Mouse (Mus musculus): ENCODE results near the gene Ppa1.

The Ppa1 gene

DNA sequence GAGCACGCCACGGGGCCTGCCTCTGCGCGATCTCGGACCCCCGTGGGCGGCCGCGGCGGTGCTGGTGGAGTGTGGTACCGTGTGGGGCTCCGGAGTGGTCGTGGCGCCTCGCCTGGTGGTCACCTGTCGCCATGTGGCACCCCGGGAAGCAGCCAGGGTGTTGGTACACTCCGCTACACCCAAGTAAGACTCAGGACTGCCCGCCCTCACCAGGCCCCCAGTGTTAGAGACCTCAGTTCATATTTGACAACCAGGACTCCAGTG is 48.1 kb downstream of the Ppa1 start:
- no peak for DNase-seq

DNA sequence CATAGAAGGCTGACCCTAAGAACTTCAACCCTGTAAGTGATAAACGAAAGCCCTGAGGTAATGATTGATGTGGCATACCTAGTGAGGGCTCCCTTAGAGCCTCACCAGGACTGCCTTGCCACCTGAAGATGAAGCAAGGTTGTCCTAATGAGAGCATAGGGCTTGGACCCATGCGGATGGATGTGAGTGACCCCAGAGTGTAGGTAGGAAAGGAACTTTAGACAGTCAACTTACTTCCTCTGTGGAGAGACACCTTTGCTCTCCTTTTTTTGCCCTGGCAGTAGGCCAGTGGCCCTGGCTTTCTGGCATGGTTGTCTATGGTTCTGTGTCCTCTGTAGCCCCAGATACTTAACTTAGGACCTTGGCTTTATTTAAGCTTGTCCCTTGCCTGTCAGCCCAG is 48.7 kb downstream of the Ppa1 start:
- peak; percentile 98 for DNase-seq

DNA sequence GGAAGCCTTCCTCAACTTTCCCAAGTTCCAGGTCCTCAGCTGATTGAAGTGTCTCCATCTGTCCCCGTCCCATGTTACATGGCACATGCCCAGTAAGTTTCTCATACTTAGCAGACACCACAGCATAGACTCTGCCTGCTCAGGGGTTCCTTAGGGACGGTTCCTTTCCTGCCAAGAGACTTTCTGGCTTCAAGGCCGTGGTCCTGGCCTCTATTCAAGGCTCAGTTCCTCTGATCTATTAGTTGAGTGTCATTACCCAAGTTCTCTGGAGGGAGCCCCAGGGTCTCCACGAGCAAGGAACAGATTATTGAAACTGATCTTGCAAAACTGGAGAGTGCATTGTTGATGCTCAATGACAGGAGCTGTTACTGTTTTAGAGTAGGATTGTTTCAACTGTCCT is 56.3 kb downstream of the Ppa1 start:
- no peak for DNase-seq

DNA sequence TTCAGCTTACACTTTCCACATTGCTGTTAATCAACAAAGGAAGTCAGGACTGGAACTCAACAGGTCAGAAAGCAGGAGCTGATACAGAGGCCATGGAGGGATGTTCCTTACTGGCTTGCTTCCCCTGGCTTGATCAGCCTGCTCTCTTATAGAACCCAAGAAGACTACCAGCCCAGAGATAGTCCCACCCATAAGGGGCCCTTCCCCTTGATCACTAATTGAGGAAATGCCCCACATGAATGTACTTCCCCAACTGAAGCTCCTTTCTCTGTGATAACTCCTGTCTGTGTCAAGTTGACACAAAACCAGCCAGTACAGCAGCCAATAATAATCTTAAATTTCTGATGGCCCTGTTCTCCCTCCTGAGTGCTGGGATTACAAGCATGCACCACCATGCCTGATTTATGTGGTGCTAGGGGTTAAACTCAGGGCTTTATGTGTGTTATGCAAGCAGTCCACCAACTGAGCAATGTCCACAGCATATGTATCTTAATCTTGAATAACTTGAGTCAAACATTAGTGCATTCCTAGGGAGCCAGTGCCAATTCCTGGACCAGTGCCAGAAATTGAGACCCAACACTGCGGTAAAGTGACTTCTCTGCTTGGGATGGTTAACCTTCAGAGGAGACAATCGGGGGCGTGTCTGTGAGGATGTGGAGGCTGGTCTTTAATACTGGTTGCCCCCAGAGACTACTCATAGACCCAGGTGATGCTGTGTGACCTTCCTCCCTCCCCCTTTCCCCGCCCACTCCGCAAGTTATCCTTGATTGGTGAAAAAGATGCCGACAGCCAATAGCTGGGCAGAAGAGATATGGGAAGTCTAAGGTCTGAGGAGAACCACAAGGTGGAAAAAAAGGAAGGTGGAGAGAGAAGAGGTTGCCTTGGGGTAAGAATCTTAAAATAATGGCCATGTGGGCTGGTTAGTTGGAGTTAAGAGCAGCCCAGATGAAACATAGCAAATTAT is 58.3 kb downstream of the Ppa1 start:
- peak; percentile 58 for DNase-seq

DNA sequence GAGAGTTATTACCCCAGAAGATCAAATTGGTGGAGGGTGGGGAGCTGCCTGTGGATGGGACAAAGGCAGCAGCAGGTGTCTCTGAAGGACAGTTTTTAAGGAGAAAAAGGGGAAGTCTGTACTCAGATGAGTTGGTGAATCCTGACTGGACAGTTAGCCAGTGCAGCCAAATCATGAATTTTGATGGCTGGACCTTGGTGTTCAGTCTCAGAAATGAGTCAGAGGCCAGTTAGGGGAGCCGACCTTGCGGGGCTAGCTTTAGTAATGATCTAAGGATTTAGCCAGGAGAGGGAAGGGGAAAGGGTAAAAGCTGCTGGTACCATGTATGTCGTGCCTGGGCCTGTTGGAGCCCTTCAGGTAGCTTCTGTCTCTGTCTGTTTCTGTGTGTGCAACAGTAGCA is 65.2 kb downstream of the Ppa1 start:
- no peak for DNase-seq

DNA sequence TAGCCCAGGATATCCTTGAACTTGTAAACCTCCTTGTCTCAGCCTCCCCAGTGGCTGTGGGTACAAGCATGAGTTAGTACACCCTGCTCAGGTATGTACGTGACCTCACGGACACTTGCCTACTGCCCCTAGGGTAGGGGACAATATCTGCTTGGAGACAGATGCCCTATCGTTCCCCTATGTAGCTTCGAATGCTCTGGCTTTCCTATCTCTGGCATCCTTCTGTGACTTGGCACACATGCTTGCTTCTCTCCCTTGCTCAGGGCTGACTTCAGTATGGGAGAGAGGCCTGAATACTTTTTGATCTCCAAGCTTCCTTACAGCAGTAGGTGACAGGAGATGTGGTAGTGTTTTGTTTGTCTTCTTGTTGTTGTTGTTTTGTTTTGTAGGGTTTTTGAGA is 65.8 kb downstream of the Ppa1 start:
- no peak for DNase-seq

DNA sequence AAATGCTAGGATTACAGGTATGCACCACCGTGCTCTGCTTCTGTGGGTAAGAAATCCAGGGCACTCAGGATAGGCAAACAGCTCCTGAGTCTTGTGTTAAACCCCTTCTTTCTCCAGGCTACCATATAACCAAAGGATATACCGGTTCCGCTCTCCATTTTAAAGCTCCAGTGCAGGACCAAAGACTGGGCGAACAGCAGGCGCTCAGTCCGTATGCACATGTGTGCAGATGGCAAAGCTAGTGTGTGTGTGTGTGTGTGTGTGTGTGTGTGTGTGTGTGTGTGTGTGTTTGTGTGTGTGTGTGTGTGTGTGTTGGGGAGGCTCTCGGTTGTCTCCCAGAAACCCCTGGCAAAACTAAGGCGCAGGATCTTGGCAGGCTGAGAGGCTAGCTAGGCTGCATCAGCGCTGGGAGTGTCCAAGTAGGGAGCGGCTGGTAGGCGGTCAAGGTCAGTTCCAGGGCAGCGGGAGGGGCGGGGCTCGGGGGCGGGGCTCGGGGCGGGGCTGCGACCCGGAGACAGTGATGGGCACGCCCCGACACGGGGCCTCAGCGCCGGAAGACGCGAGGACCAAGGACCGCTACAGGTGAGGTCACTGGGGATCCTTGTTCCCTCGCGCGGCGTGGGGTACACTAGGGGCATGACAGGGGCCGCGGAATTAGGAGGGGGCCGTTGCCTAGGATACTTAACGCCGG is 66.6 kb downstream of the Ppa1 start, which contains the start of gene Aifm2:
Aifm2 (plus strand) TSS at position 493 of the 691 bp plus-strand sequence.
- peak; percentile 77 for DNase-seq

DNA sequence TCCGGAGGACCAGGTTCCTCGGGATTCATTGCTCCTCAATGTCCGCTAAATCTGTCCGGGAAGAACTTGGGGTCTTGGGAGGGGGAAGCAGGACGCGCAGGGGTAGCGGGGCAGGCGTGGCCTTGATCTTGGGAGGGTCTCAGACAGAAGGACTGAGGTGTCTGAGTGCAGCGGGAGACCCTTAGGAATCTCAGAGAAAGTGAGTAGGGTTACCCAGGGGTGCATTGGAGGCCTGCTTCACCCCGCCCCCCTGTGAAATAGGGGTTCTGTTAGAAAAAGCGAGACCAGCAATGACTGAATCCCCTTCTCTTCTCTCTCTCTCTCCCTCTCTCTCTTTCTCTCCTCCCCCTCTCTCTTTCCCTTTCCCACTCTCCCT is 67.1 kb downstream of the Ppa1 start:
- no peak for DNase-seq

DNA sequence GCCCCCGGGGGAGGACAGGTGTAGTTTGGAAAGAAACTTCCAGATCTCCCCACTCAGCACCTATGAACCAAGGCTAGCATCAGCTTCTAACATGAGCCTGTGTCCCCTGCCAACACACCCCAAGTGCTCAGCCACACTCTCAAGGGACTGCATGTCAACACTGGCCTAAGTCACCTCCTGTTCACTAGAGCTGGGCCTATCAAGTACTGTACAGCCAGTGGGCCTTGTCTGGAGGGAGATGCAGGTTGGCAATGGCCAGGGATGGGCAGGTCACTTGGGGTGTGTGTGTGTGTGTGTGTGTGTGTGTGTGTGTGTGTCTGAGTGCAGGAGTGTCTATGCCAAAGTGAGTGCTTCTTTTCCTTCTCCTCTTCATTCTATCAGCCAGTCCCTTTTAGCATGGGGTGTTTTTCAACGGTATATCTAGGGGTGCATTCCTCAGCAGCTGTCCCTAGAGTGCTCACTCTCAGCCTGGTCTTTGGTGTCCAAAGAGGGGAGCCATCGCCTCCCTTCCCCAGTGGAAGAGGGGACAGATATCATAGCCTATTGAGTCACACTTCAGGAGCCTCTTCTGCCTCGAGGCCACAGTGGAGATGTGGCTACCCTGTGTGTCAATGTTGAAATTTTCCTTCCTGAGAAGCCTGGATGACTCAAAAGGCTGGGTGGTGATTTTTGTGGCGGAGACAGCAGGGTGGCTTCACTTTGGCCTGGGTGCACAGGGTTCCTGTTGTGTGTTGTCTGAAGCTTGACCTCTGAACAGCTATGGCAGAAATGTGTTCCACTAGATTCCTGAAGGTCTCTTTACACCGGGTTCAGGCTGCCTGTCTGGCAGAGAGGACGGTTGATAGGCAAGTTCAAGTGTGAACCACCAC is 67.9 kb downstream of the Ppa1 start:
- no peak for DNase-seq

DNA sequence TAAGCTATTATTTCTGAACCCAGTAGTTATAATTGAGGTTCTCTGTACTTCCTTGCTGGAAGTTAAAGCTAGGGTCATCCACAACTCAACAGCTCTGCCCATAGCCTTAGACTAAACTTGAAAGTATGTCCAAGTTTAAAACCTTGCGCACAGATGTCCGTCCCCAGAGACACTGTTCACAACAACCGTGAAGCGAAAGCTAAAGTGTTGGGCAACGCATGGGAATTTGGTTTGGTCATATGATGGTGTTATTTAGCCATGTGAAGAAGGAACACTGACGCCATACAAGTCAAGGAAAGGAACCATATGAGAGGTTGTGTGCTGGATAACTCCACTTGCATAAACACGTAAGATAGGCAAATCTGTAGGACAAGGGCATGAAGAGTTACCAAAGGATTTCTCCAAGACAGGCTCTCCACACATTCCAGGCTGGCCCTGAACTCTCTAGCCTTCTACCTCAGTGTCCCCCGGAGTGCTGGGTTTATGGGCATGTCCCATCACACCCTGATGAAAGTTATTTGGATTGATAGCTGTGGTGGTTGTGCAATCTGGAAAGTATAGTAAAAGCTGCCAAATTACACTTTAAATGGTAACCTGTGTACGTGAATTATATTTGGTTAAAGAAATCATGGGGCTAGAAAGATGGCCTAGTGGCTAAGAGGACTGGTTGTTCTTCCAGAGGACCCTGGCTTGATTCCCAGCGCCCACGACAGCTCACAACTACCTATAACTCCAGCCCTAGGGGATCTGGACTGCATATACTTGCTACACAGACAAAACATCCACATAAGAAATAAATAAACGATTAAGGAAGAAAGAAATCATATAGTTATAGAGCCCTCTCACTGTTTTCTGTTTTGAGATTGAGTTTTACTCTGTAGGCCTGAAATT is 69.3 kb downstream of the Ppa1 start:
- no peak for DNase-seq

DNA sequence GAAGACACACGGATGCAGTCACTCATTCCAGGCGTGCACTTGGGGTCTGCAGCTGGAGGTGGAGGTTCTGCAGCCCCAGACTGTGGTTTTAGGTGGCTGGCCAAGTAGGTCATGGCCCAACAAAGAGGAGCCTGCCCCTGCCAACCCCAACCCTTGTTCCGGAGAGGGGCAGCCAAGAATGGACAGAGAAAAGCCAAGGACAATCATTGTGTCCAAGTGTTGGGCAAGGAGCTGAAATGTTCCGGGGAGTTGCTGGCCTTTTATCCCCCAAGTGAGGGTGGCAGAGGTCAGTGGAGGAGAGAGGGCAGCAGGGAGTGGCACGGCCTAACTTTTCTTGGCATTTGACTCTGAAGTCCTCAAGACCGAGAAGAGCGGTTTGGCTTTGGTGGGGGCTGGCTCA is 72.0 kb downstream of the Ppa1 start:
- no peak for DNase-seq

DNA sequence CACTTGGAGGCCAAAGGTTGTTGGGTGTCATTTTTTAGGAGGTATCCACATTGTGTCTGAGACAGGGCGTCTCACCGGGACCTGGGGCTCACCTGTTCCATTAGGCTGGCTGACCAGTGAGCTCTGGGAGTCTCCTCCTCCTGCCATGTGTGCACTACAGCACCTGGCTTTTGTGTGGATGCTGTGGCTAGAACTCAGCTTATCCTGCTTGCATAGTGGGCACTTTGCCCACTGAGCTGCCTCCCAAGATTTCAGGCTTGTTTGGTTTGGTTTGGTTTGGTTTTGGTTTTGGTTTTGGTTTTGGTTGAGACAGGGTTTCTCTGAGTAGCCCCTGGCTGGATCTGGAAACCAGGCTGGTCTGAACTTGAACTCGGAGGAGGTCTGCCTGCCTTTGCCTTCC is 73.9 kb downstream of the Ppa1 start:
- DNase-seq = no peak

DNA sequence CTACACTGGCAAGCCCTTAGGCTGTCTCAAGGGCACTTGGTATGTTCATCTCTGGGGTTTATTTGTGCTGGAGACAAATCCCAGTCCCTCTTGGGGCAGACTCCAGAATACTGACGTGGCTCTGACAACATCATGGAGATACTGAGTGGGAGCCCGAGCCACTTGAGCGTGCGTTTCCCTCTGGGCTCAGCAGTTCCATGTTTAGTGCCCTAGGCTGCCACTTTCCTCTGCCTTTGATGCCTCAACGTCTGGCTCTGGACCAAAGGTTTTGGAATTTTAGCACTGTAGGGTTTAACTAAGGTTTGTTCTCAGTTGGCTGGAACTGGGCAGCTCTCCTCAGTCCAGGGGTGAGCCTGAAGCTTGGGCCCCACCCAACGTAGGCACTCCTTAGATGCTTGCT is 74.9 kb downstream of the Ppa1 start:
- no peak for DNase-seq
